Mouse (Mus musculus) bone marrow macrophage, adult 2 months (primary cell): ENCODE measurements around the gene Lima1.

Experiments used
- CTCF ChIP-seq: IDR thresholded peaks from 2 replicates; pipeline ENCODE4 v1.5.1; 2012; ENCODE audit warnings: low read depth, mild to moderate bottlenecking, low read length, moderate library complexity
- POLR2A ChIP-seq: IDR thresholded peaks from 2 replicates; pipeline ENCODE4 v1.6.1; 2012; ENCODE audit warnings: mild to moderate bottlenecking, low read depth, low read length, borderline replicate concordance

DNA sequence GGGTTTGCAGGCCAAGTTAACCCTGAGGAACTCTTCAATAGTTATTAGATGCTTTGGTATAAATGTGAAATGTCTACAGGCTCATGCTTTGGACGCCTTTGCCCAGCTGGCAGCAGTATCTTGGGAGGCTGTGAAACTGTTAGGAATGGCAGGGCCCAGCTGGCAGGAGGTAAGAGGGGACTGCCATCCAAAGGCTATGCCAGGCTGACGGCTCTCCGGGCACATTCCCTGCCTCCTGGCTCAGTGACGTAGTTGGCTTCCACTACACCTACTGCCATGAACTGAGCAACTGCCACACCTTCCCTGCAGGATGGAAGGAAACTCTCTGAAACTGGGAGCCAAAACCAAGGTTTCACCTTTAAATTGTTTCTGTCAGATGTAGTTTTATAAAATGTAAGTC, 135.0 kb downstream of the Lima1 start:
- TF ChIP-seq CTCF (no peak), POLR2A (no peak)
